Comparison of ENCODE assay signal across 10 mouse cellular contexts in the genomic region with DNA sequence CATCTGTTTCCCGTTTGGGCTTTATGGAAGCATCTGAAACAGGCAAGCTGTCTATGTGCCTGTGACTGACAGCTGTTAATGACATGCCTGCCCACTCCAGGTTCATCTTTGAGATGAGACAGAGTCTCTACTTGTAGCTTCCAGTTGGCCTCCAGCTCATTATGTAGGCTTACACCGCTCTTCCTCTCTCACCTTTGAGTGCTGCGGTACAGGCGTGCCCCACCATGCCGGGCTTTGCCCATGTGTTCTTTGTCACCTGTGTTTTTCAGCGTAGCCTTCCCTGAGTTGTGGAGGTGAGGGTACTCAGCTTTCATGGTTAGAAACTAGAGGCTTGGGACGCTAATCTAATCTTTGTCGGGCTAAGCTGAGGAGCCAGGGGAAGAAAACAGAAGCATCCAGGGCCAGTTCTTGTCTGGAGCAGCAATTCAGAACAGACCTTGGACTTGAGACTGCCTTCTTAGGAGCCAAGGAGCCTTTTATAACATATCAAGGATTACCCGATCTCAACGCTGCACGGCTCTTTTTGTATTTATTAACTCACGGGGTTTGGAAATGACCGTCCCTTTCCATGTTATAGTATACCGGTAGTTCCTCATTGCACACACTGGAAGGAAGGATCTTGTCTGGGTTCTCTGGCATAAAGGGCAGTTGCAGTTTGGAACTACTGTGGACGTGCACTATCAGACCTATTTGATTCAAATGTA. TPM values are rescaled to one million over a fixed set of nuclear protein-coding genes. Genes with fewer than 3 reads are reported as not detected.
DNase-seq lines count a peak whose midpoint lies in the region; ATAC-seq and TF ChIP-seq lines count a peak whose summit lies in the region.
"Had no signal": no experiment of that assay in that cellular context is flagged by ENCODE, and none has a peak within 500 bp of the region (broad histone marks: within the 10 kb centered on the region; RNA-seq: fewer than 3 reads in every experiment).

No protein-coding gene starts in this region.

- H3K4me3 ChIP-seq in heart, embryonic 15.5 days, result no peak overlapping the region
- H3K4me3 ChIP-seq in liver, embryonic 11.5 days (ENCODE audit: low read depth, low read length), result no peak overlapping the region
- no peak overlapping the region for H3K4me3 ChIP-seq in kidney, postnatal 0 days (replicated peaks; ENCODE audit: low read depth, low read length)
- no peak overlapping the region for H3K4me3 ChIP-seq in stomach, embryonic 16.5 days (replicated peaks; ENCODE audit: low read length)
- H3K4me3 ChIP-seq: embryonic facial prominence, embryonic 12.5 days; limb, embryonic 13.5 days had no signal

- H3K9me3 ChIP-seq in heart, embryonic 15.5 days (replicated peaks), result no peaks in the 10 kb centered on the region
- H3K9me3 ChIP-seq in liver, embryonic 11.5 days (ENCODE audit: control insufficient read depth, low read length), result no peaks in the 10 kb centered on the region
- H3K9me3 ChIP-seq in kidney, postnatal 0 days (replicated peaks; ENCODE audit: low read length), result no peaks in the 10 kb centered on the region
- H3K9me3 ChIP-seq in stomach, embryonic 16.5 days (replicated peaks; ENCODE audit: control insufficient read depth, low read length), result no peaks in the 10 kb centered on the region
- H3K9me3 ChIP-seq: embryonic facial prominence, embryonic 12.5 days; limb, embryonic 13.5 days had no signal

- H3K4me1 ChIP-seq in heart, embryonic 15.5 days (replicated peaks), result peaks cover 62% of the 10 kb centered on the region
- peaks cover 27% of the 10 kb centered on the region for H3K4me1 ChIP-seq in liver, embryonic 11.5 days (replicated peaks; ENCODE audit: control insufficient read depth, insufficient read depth, low read length)
- H3K4me1 ChIP-seq in kidney, postnatal 0 days (replicated peaks; ENCODE audit: insufficient read depth, low read length), result no peaks in the 10 kb centered on the region
- H3K4me1 ChIP-seq in stomach, embryonic 16.5 days (ENCODE audit: control insufficient read depth, insufficient read depth, low read length), result peaks cover 33% of the 10 kb centered on the region

- peak overlapping the region; percentile 78 for H3K27ac ChIP-seq in heart, embryonic 15.5 days
- H3K27ac ChIP-seq in liver, embryonic 11.5 days (ENCODE audit: low read depth, low read length), result no peak overlapping the region
- H3K27ac ChIP-seq in kidney, postnatal 0 days, result 0 out of 2 replicates have a peak overlapping the region, but pooled peaks have one; percentile 5
- H3K27ac ChIP-seq in stomach, embryonic 16.5 days (ENCODE audit: low read length), result peak overlapping the region; percentile 49
- H3K27ac ChIP-seq: embryonic facial prominence, embryonic 12.5 days; limb, embryonic 13.5 days had no signal

- no peak for DNase-seq in heart, postnatal 10 days
- no peak for DNase-seq in liver, embryonic 11.5 days (ENCODE audit: low spot score)
- DNase-seq in liver, result no peak
- DNase-seq in kidney, postnatal 0 days (ENCODE audit: low spot score), result no peak
- no peak for DNase-seq in ovary, postnatal 14 days (ENCODE audit: low spot score)

- no peak for ATAC-seq in heart, embryonic 15.5 days (replicated peaks; ENCODE audit: insufficient number of reproducible peaks, insufficient read depth, low FRiP score, low read depth)
- ATAC-seq in liver, embryonic 11.5 days (replicated peaks; ENCODE audit: low FRiP score), result 0 out of 2 replicates have a peak, but pooled peaks have one; percentile 19
- ATAC-seq in kidney, postnatal 0 days (replicated peaks; ENCODE audit: low FRiP score, low read depth), result peak; percentile 67
- no peak for ATAC-seq in stomach, embryonic 16.5 days (ENCODE audit: insufficient read depth, low FRiP score)
- ATAC-seq: inflammation-experienced regulatory T-cells, adult 6 months had no signal

- no peak overlapping the region for H3K9ac ChIP-seq in heart, embryonic 15.5 days
- no peak overlapping the region for H3K9ac ChIP-seq in liver, embryonic 11.5 days (ENCODE audit: low read depth, low read length)
- H3K9ac ChIP-seq in kidney, postnatal 0 days (ENCODE audit: low read depth, low read length), result no peak overlapping the region
- H3K9ac ChIP-seq in stomach, embryonic 16.5 days (ENCODE audit: low read length), result no peak overlapping the region
- H3K9ac ChIP-seq: embryonic facial prominence, embryonic 12.5 days; limb, embryonic 13.5 days had no signal

- H3K27me3 ChIP-seq in heart, embryonic 15.5 days, result no peaks in the 10 kb centered on the region
- no peaks in the 10 kb centered on the region for H3K27me3 ChIP-seq in liver, embryonic 11.5 days (replicated peaks; ENCODE audit: control insufficient read depth, insufficient read depth, low read length)
- no peaks in the 10 kb centered on the region for H3K27me3 ChIP-seq in kidney, postnatal 0 days (ENCODE audit: insufficient read depth, low read length)
- no peaks in the 10 kb centered on the region for H3K27me3 ChIP-seq in stomach, embryonic 16.5 days (ENCODE audit: control insufficient read depth, insufficient read depth, low read length)
- H3K27me3 ChIP-seq: embryonic facial prominence, embryonic 12.5 days; limb, embryonic 13.5 days had no signal

- 68% methylated on average over 15 of the region's 15 CpGs for WGBS in heart, embryonic 15.5 days
- WGBS in liver, embryonic 11.5 days, result 86% methylated on average over 15 of the region's 15 CpGs
- WGBS in kidney, postnatal 0 days, result 83% methylated on average over 15 of the region's 15 CpGs
- WGBS in stomach, embryonic 16.5 days, result 73% methylated on average over 15 of the region's 15 CpGs

- no peak overlapping the region for H3K4me2 ChIP-seq in heart, embryonic 15.5 days
- no peak overlapping the region for H3K4me2 ChIP-seq in liver, embryonic 11.5 days
- no peak overlapping the region for H3K4me2 ChIP-seq in kidney, postnatal 0 days (ENCODE audit: low read length)
- no peak overlapping the region for H3K4me2 ChIP-seq in stomach, embryonic 16.5 days (ENCODE audit: low read depth, low read length)
- H3K4me2 ChIP-seq: embryonic facial prominence, embryonic 12.5 days; limb, embryonic 13.5 days had no signal

- no peaks in the 10 kb centered on the region for H3K36me3 ChIP-seq in heart, embryonic 15.5 days
- no peaks in the 10 kb centered on the region for H3K36me3 ChIP-seq in liver, embryonic 11.5 days (ENCODE audit: control insufficient read depth, insufficient read depth, low read length)
- H3K36me3 ChIP-seq in kidney, postnatal 0 days (ENCODE audit: insufficient read depth, low read length), result no peaks in the 10 kb centered on the region
- no peaks in the 10 kb centered on the region for H3K36me3 ChIP-seq in stomach, embryonic 16.5 days (ENCODE audit: control insufficient read depth, insufficient read depth, low read length)
- H3K36me3 ChIP-seq: embryonic facial prominence, embryonic 12.5 days; limb, embryonic 13.5 days had no signal

- intact Hi-C loops in heart, postnatal 10 days (cut with DNase I), result loop anchor here (5.0 kb wide), 1 partner anchor 35 kb away; no protein-coding TSS in a partner anchor

- TF ChIP-seq CTCF in kidney, postnatal 0 days (IDR thresholded peaks at IDR 0.05; ENCODE audit: low read depth), result no peak

RNA-seq across cellular contexts. Expression of gene Ank, which starts 40.6 kb away (rescaled TPM):
- polyA plus RNA-seq in heart, embryonic 15.5 days (2015; fragmentation: Nextera tagmentation; extraction: Ambion mirVana), result 10.2 and 10.8 TPM in 2 replicates
- total RNA-seq in heart, postnatal 10 days (2021), result 100 to 1,000 TPM; 125 to 149 TPM
- 13.1 and 14.6 TPM in 2 replicates for polyA plus RNA-seq in liver, embryonic 11.5 days (2014; fragmentation: Nextera tagmentation; extraction: Ambion mirVana)
- 10.0 and 11.0 TPM in 2 replicates for polyA plus RNA-seq in kidney, postnatal 0 days (2015; fragmentation: Nextera tagmentation; extraction: Ambion mirVana)
- polyA plus RNA-seq in stomach, embryonic 16.5 days (2015; fragmentation: Nextera tagmentation; extraction: Ambion mirVana), result 7.4 and 8.2 TPM in 2 replicates

Comparison
In these comparisons a context has a peak if more than half of its experiments do, and no peak if none do; other contexts are left out.
1. ATAC-seq: peak in liver, embryonic 11.5 days (single experiment) and kidney, postnatal 0 days (single experiment); none in heart, embryonic 15.5 days (single experiment) and stomach, embryonic 16.5 days (single experiment).